Mouse (Mus musculus) neural tube, embryonic 11.5 days (tissue): ENCODE results near the gene Gm8271. TPM values are rescaled to one million over a fixed set of nuclear protein-coding genes. Genes with fewer than 3 reads are reported as not detected.
"Not testable (repeated sequence)": the region's sequence is repeated elsewhere in the genome, so short reads cannot be mapped to it uniquely, and the experiment has no call there.

Experiments used
- ATAC-seq: fragments of 200-750 bp; cut with Nextera tagmentation; 2 replicates; pipeline ENCODE4 v1.8.0; 2017; ENCODE audit warnings: moderate number of reproducible peaks, mild to moderate bottlenecking, moderate TSS enrichment, moderate library complexity; ENCODE audit not compliant: insufficient read depth, low FRiP score, low TSS enrichment
- DNase-seq: peaks from one replicate; pipeline ENCODE4 v3.0.0-alpha.2; 2015; ENCODE audit warnings: low spot score
- H3K27ac ChIP-seq: fragments of 300-500 bp; sonication (generic); 2 replicates; pipeline ENCODE4 v1.5.1; 2014; ENCODE audit warnings: low read depth, mild to moderate bottlenecking, low read length
- H3K27me3 ChIP-seq: fragments of 300-500 bp; sonication (generic); 2 replicates; pipeline ENCODE4 v1.6.1; 2014; ENCODE audit warnings: mild to moderate bottlenecking, low read length, mixed read lengths; ENCODE audit not compliant: control insufficient read depth, insufficient read depth
- H3K36me3 ChIP-seq: fragments of 300-500 bp; sonication (generic); 2 replicates; pipeline ENCODE4 v1.6.1; 2014; ENCODE audit warnings: mild to moderate bottlenecking, low read length, moderate library complexity, mixed read lengths; ENCODE audit not compliant: control insufficient read depth, insufficient read depth
- H3K4me1 ChIP-seq: fragments of 300-500 bp; sonication (generic); 2 replicates; pipeline ENCODE4 v1.6.1; 2014; ENCODE audit warnings: low read length, mixed read lengths; ENCODE audit not compliant: control insufficient read depth, insufficient read depth
- H3K4me2 ChIP-seq: fragments of 300-500 bp; sonication (generic); 2 replicates; pipeline ENCODE4 v1.6.1; 2014; ENCODE audit warnings: low read depth, mild to moderate bottlenecking, moderate library complexity
- H3K4me3 ChIP-seq: fragments of 300-500 bp; sonication (generic); 2 replicates; pipeline ENCODE4 v1.5.1; 2014; ENCODE audit warnings: low read depth, low read length
- H3K9ac ChIP-seq: fragments of 300-500 bp; sonication (generic); 2 replicates; pipeline ENCODE4 v1.6.1; 2014; ENCODE audit warnings: mild to moderate bottlenecking, low read length
- H3K9me3 ChIP-seq: fragments of 300-500 bp; sonication (generic); 2 replicates; pipeline ENCODE4 v1.6.1; 2016; ENCODE audit warnings: low read length; ENCODE audit not compliant: control insufficient read depth
- WGBS: fragments of 180-500 bp; shearing (Covaris S2); extraction: QIAGEN DNeasy Blood & Tissue Kit; methylation state at CpG from one replicate; pipeline ENCODE4 v1.1.7; 2014; 5-methylcytosine and 5-hydroxymethylcytosine counted together
- polyA plus RNA-seq: library from polyadenylated mRNA; unstranded; fragments of >200 nt; fragmentation: Nextera tagmentation; extraction: Ambion mirVana; gene quantifications from 2 replicates; pipeline ENCODE4 v1.2.1, GENCODE M21; 2014

Gm8271 gene
- polyA plus RNA-seq, result not detected in 2 replicates

DNA sequence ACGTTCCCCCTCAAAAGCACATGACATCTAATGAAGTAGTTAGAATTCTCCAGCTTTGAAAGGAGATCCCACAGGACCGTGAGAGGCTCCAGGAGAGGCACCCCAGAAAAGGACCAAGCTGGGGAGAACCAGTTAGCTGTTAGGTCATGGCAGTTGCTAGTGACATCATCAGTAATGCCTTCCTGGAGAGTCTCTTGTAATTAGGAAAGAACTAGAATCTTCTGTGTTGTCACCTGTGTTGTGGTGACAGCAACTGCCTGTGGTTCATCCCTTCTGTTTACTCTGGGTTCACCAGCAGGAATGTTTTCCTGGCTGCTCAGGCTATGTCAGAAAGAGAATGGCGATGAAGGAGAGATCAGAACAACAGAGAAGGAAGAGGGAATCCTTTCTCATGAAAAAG, at the start of gene Gm8271:
Gm8271 (plus strand) TSS at position 301 of the 400 bp plus-strand sequence.
- not testable (repeated sequence) for ATAC-seq, H3K36me3 ChIP-seq, H3K4me2 ChIP-seq, DNase-seq, H3K4me3 ChIP-seq, H3K9ac ChIP-seq, H3K9me3 ChIP-seq, H3K4me1 ChIP-seq, H3K27me3 ChIP-seq, H3K27ac ChIP-seq
- no CpG with 5 or more reads among the region's 3 CpGs for WGBS

DNA sequence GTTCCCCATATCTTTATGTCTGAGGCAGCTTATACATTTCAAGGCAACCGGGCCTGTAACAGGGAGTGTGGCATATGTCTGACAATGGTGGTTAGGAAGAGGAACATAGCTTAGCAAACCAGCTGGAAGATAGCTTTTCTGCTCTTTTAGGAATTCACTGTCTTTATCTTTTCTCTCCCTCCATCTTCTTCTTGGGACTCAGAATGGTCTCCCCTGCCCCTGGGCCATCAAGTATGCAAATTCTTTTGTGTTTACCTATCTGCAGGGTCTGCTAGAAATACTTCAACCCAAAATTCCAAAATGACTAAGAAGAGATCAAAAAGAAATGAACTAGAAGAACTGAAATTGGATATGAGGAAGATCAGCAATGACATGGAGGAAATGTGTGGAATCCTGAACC, 21.4 kb upstream of the Gm8271 start, which contains the start of gene Gm3317:
Gm3317 (plus strand) TSS at position 301 of the 400 bp plus-strand sequence.
- not testable (repeated sequence) for H3K4me3 ChIP-seq, DNase-seq, H3K36me3 ChIP-seq, H3K4me1 ChIP-seq, H3K9me3 ChIP-seq, H3K27ac ChIP-seq, H3K4me2 ChIP-seq, H3K27me3 ChIP-seq, H3K9ac ChIP-seq, ATAC-seq
- no CpG with 5 or more reads among the region's 1 CpGs for WGBS

Other genes starting within 250 kb of the Gm8271 start
- gene Gm8297, start 201.9 kb upstream of the Gm8271 start, polyA plus RNA-seq, result not detected in 2 replicates
- gene Gm3298, start 169.9 kb upstream of the Gm8271 start, polyA plus RNA-seq, result not detected in 2 replicates
- not detected in 2 replicates for gene 4930555G01Rik, start 135.2 kb upstream of the Gm8271 start, polyA plus RNA-seq
- 3.2 TPM in 2 replicates for gene Gm8281, start 114.8 kb upstream of the Gm8271 start, polyA plus RNA-seq
- not detected in 2 replicates for gene Gm8279, start 54.3 kb upstream of the Gm8271 start, polyA plus RNA-seq
- not detected in 2 replicates for gene Gm3317, start 21.3 kb upstream of the Gm8271 start, polyA plus RNA-seq
- not detected in 2 replicates for gene Gm3526, start 74.8 kb downstream of the Gm8271 start, polyA plus RNA-seq
- not detected in 2 replicates for gene Gm3542, start 149.1 kb downstream of the Gm8271 start, polyA plus RNA-seq
- gene Gm3500, start 203.3 kb downstream of the Gm8271 start, polyA plus RNA-seq, result 0.90 TPM in 1 of 2 replicates, not detected in the other